Mouse (Mus musculus) heart, adult 2 months (tissue): ENCODE measurements around the gene Jagn1. TPM values are rescaled to one million over a fixed set of nuclear protein-coding genes. Genes with fewer than 3 reads are reported as not detected.

Experiments used
- DNase-seq, 2 experiments: peaks; one replicate each; pipeline ENCODE4 v3.0.0; 2021
- H3K27ac ChIP-seq: fragments of 200-600 bp; 2 replicates; pipeline ENCODE4 v1.8.1; 2022
- H3K27me3 ChIP-seq: fragments of 200-500 bp; 2 replicates; pipeline ENCODE4 v1.6.1; 2012; ENCODE audit warnings: mild to moderate bottlenecking, low read length, inconsistent platforms, mixed read lengths; ENCODE audit not compliant: control insufficient read depth, insufficient read depth
- H3K36me3 ChIP-seq: fragments of 200-500 bp; 2 replicates; pipeline ENCODE4 v1.6.1; 2012; ENCODE audit warnings: low read length, inconsistent platforms; ENCODE audit not compliant: control insufficient read depth, insufficient read depth
- H3K4me1 ChIP-seq: fragments of 200-500 bp; 2 replicates; pipeline ENCODE4 v1.6.1; 2011; ENCODE audit warnings: low read length; ENCODE audit not compliant: control insufficient read depth, insufficient read depth
- H3K4me3 ChIP-seq: fragments of 200-600 bp; 2 replicates; pipeline ENCODE4 v1.8.1; 2022
- H3K79me2 ChIP-seq: fragments of 200-500 bp; replicated peaks from 2 replicates; pipeline ENCODE4 v1.6.1; 2012; ENCODE audit warnings: mild to moderate bottlenecking, inconsistent platforms, low read length, moderate library complexity, mixed read lengths; ENCODE audit not compliant: control insufficient read depth, insufficient read depth
- H3K9ac ChIP-seq: fragments of 200-500 bp; 2 replicates; pipeline ENCODE4 v1.6.1; 2012; ENCODE audit warnings: low read depth, mild to moderate bottlenecking, control low read depth, inconsistent platforms, low read length, mixed read lengths
- CTCF ChIP-seq: fragments of 200-600 bp; IDR thresholded peaks from 2 replicates; pipeline ENCODE4 v1.8.1; 2022; ENCODE audit warnings: antibody characterized with exemption, mild to moderate bottlenecking, moderate library complexity
- EP300 ChIP-seq: fragments of 200-500 bp; IDR thresholded peaks from 2 replicates; pipeline ENCODE4 v1.6.1; 2011; ENCODE audit warnings: low read depth, low read length, control low read depth; ENCODE audit not compliant: insufficient read depth
- POLR2A ChIP-seq: fragments of 200-500 bp; IDR thresholded peaks from 2 replicates; pipeline ENCODE4 v1.6.1; 2011; ENCODE audit warnings: mild to moderate bottlenecking, low read depth, low read length, control low read depth; ENCODE audit not compliant: insufficient read depth
- WGBS: fragments of 180-500 bp; shearing (Covaris S2); methylation state at CpG from one replicate; pipeline ENCODE4 v1.1.7; 2018; 5-methylcytosine and 5-hydroxymethylcytosine counted together
- intact Hi-C: fragments of 180-260 bp; cut with DNase I; formaldehyde crosslinking; loops from one replicate; pipeline ENCODE4 v1.15.1; 2025
- polyA plus RNA-seq: library from polyadenylated mRNA; depleted of rRNA; stranded (reverse); fragments of >200 nt; gene quantifications from 2 replicates; pipeline ENCODE4 v1.2.3, GENCODE M21; 2012
- total RNA-seq, 2 experiments: library from RNA; stranded (reverse); gene quantifications; 2 replicates each; pipeline ENCODE4 v1.2.3; 2021

Jagn1 gene
- total and polyA plus RNA-seq, 3 experiments, result 21.1 to 43.3 (median 22.5) TPM

- H3K4me3 ChIP-seq, result peak within 1 kb of the TSS; percentile 52
- H3K36me3 ChIP-seq, result no peaks in the 10 kb centered on the region
- peak; percentile 84 for TF ChIP-seq POLR2A
- no peak for TF ChIP-seq CTCF
- no peaks in the 10 kb centered on the region for H3K79me2 ChIP-seq
- intact Hi-C loops, result no loop called here
- peak within 1 kb of the TSS; percentile 66 for H3K9ac ChIP-seq
- DNase-seq, result peak; percentile 75 to 81
- H3K4me1 ChIP-seq, result peaks cover 9% of the 10 kb centered on the region
- WGBS, result 11% methylated on average over 12 of the region's 12 CpGs
- no peaks in the 10 kb centered on the region for H3K27me3 ChIP-seq
- H3K27ac ChIP-seq, result peak within 1 kb of the TSS; percentile 84
Measured at GRCm38 (mm10) chr6:113471297-113471936, 29.0 kb downstream of the Jagn1 start, which contains the start of gene Il17rc. TSS of gene Il17rc (plus strand) at chr6:113471427.

GRCm38 (mm10) chr6:113472061-113472460 is 29.7 kb downstream of the Jagn1 start:
- Histone ChIP-seq H3K27ac (peak overlapping the region; percentile 84), H3K27me3 (no peaks in the 10 kb centered on the region), H3K36me3 (no peaks in the 10 kb centered on the region), H3K9ac (no peak overlapping the region), H3K4me3 (peak overlapping the region; percentile 52; the same call in 1 of the 2 replicates), H3K4me1 (peaks cover 9% of the 10 kb centered on the region), H3K79me2 (no peaks in the 10 kb centered on the region)
- WGBS, result 83% methylated on average over 10 of the region's 10 CpGs
- intact Hi-C loops, result no loop called here
- TF ChIP-seq EP300 (no peak), POLR2A (no peak), CTCF (no peak)
- no peak for DNase-seq

GRCm38 (mm10) chr6:113473246-113473645 is 30.9 kb downstream of the Jagn1 start:
- Histone ChIP-seq H3K4me3 (no peak overlapping the region), H3K36me3 (no peaks in the 10 kb centered on the region), H3K27me3 (no peaks in the 10 kb centered on the region), H3K9ac (no peak overlapping the region), H3K4me1 (peaks cover 9% of the 10 kb centered on the region), H3K27ac (no peak overlapping the region), H3K79me2 (no peaks in the 10 kb centered on the region)
- TF ChIP-seq EP300 (no peak), CTCF (no peak), POLR2A (no peak)
- DNase-seq, result no peak
- intact Hi-C loops, result no loop called here
- WGBS, result 79% methylated on average over 2 of the region's 2 CpGs

- 84% methylated on average over 6 of the region's 6 CpGs for WGBS
- no peak for TF ChIP-seq POLR2A
- no peak for TF ChIP-seq EP300
- no peak for TF ChIP-seq CTCF
- no peak overlapping the region for H3K27ac ChIP-seq
- H3K4me1 ChIP-seq, result peaks cover 9% of the 10 kb centered on the region
- intact Hi-C loops, result no loop called here
- H3K79me2 ChIP-seq, result no peaks in the 10 kb centered on the region
- no peaks in the 10 kb centered on the region for H3K36me3 ChIP-seq
- no peak overlapping the region for H3K4me3 ChIP-seq
- H3K27me3 ChIP-seq, result no peaks in the 10 kb centered on the region
- H3K9ac ChIP-seq, result no peak overlapping the region
- DNase-seq, result no peak
Measured at GRCm38 (mm10) chr6:113473715-113474114, 31.3 kb downstream of the Jagn1 start.

GRCm38 (mm10) chr6:113477353-113477752 is 35.0 kb downstream of the Jagn1 start:
- Histone ChIP-seq H3K4me1 (no peaks in the 10 kb centered on the region; the same call in 1 of the 2 replicates), H3K36me3 (no peaks in the 10 kb centered on the region), H3K27ac (no peak overlapping the region), H3K27me3 (no peaks in the 10 kb centered on the region), H3K79me2 (no peaks in the 10 kb centered on the region), H3K9ac (no peak overlapping the region), H3K4me3 (no peak overlapping the region)
- 56% methylated on average over 7 of the region's 7 CpGs for WGBS
- intact Hi-C loops, result no loop called here
- no peak for DNase-seq
- no peak for TF ChIP-seq CTCF
- TF ChIP-seq POLR2A, result no peak
- no peak for TF ChIP-seq EP300

- Histone ChIP-seq H3K36me3 (no peaks in the 10 kb centered on the region), H3K9ac (no peak overlapping the region), H3K27ac (no peak overlapping the region), H3K27me3 (no peaks in the 10 kb centered on the region), H3K4me1 (peaks cover 3% of the 10 kb centered on the region), H3K4me3 (no peak overlapping the region), H3K79me2 (no peaks in the 10 kb centered on the region)
- TF ChIP-seq CTCF (no peak), POLR2A (no peak), EP300 (no peak)
- 82% methylated on average over 10 of the region's 10 CpGs for WGBS
- intact Hi-C loops, result no loop called here
- no peak for DNase-seq
Measured at GRCm38 (mm10) chr6:113478906-113479305, 36.5 kb downstream of the Jagn1 start.
